Mouse (Mus musculus): ENCODE data around the gene Ube2n. TPM values are rescaled to one million over a fixed set of nuclear protein-coding genes. Genes with fewer than 3 reads are reported as not detected.

Ube2n gene
- polyA plus RNA-seq, 1 experiment from 2014 or later = 300 TPM

GRCm38 (mm10) chr10:95574994-95575393, 60.0 kb downstream of the Ube2n start:
- no peak overlapping the region for H3K9ac ChIP-seq
- H3K4me1 ChIP-seq = 0 out of 2 replicates have a peak, but pooled peaks cover 5% of the 10 kb centered on the region
- ATAC-seq (ENCODE audit: insufficient number of reproducible peaks, low FRiP score, low TSS enrichment, low read depth) = no peak
- no peaks in the 10 kb centered on the region for H3K27me3 ChIP-seq
- H3K27ac ChIP-seq (replicated peaks) = no peak overlapping the region
- H3K9me3 ChIP-seq (replicated peaks) = no peaks in the 10 kb centered on the region
- H3K36me3 ChIP-seq = no peaks in the 10 kb centered on the region
- H3K4me2 ChIP-seq (replicated peaks) = no peak overlapping the region
- 77% methylated on average over 4 of the region's 4 CpGs for WGBS
- no peak overlapping the region for H3K4me3 ChIP-seq (replicated peaks)

DNA sequence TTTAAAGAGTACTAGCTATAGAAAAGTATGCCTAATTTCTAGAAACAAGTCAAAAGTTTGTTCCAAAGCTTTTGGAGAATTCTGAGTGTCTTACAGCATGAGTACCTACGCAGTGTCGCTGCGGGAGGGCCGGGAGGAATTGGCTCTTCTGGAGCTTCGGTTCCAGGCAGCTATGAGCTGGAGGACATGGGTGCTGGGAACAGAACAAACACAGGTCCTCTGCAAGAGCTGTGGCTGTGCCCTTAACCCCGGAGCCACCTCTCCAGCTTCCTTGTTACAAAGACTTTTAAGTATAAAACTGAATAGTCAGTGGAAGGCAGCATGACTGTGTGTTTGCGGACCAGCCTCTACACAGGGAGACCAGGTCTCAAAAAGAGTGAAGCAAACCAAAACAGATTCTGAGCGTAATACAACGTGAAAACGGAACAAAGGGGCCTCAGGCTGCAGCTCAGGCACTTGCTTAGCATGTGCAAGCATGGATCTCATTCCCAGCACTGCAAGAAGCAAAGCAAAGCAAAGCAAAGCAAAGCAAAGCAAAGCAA, 61.0 kb downstream of the Ube2n start:
- no peak for ATAC-seq (ENCODE audit: insufficient number of reproducible peaks, low FRiP score, low TSS enrichment, low read depth)

DNA sequence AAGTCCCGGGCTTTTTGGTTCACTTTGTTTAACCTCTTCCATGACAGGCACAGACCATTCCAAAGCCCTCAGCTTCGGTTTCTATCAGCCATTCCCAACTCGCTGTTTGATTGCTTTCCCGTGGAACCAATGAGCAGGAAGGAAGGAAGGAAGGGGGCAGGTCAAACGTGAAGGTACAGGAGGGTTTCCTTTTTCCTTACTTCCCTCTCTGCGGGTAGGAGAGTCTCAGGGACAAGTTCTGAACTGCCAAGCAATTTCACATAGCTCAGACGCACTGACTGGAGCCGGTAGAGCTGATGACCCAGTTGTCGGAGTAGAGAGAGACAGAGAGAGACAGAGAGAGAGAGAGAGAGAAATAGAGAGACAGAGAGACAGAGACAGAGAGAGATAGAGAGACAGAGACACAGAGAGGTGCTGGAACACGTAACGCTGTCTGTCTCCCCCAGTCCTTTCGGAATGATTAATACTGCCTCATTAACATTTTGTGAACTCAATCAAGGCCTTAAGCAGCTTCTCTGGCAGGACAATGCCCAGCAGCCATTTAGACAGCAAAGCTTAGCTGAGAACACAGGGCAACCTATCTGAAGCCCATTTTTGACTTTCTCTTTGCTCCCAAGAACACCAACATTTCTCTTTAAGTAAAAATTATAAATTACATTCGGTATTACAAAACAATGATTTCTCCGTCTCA, 62.1 kb downstream of the Ube2n start:
- H3K36me3 ChIP-seq = no peaks in the 10 kb centered on the region
- no peaks in the 10 kb centered on the region for H3K9me3 ChIP-seq (replicated peaks)
- H3K4me3 ChIP-seq (replicated peaks) = no peak overlapping the region
- H3K9ac ChIP-seq = no peak overlapping the region
- no peak overlapping the region for H3K27ac ChIP-seq (replicated peaks)
- no peaks in the 10 kb centered on the region for H3K27me3 ChIP-seq
- 0 out of 2 replicates have a peak, but pooled peaks cover 5% of the 10 kb centered on the region for H3K4me1 ChIP-seq
- WGBS = 54% methylated on average over 14 of the region's 14 CpGs
- H3K4me2 ChIP-seq (replicated peaks) = no peak overlapping the region
- ATAC-seq (ENCODE audit: insufficient number of reproducible peaks, low FRiP score, low TSS enrichment, low read depth) = no peak

More for the DNA sequence above, 61.0 kb downstream of the Ube2n start:
- H3K4me1 ChIP-seq = 0 out of 2 replicates have a peak, but pooled peaks cover 5% of the 10 kb centered on the region
- H3K36me3 ChIP-seq = no peaks in the 10 kb centered on the region
- H3K4me2 ChIP-seq (replicated peaks) = no peak overlapping the region
- H3K9ac ChIP-seq = no peak overlapping the region
- H3K4me3 ChIP-seq (replicated peaks) = no peak overlapping the region
- H3K9me3 ChIP-seq (replicated peaks) = no peaks in the 10 kb centered on the region
- no peak overlapping the region for H3K27ac ChIP-seq (replicated peaks)
- 66% methylated on average over 10 of the region's 10 CpGs for WGBS
- no peaks in the 10 kb centered on the region for H3K27me3 ChIP-seq

- no peak overlapping the region for H3K4me2 ChIP-seq (replicated peaks)
- H3K36me3 ChIP-seq = no peaks in the 10 kb centered on the region
- 0 out of 2 replicates have a peak, but pooled peaks cover 5% of the 10 kb centered on the region for H3K4me1 ChIP-seq
- peak overlapping the region; percentile 58; the same call in 1 of the 2 replicates for H3K27ac ChIP-seq (replicated peaks)
- no peak for ATAC-seq (ENCODE audit: insufficient number of reproducible peaks, low FRiP score, low TSS enrichment, low read depth)
- H3K9ac ChIP-seq = no peak overlapping the region
- 31% methylated on average over 4 of the region's 4 CpGs for WGBS
- no peak overlapping the region for H3K4me3 ChIP-seq (replicated peaks)
- no peaks in the 10 kb centered on the region for H3K9me3 ChIP-seq (replicated peaks)
- H3K27me3 ChIP-seq = no peaks in the 10 kb centered on the region
Measured at GRCm38 (mm10) chr10:95577567-95577950, 62.6 kb downstream of the Ube2n start.

DNA sequence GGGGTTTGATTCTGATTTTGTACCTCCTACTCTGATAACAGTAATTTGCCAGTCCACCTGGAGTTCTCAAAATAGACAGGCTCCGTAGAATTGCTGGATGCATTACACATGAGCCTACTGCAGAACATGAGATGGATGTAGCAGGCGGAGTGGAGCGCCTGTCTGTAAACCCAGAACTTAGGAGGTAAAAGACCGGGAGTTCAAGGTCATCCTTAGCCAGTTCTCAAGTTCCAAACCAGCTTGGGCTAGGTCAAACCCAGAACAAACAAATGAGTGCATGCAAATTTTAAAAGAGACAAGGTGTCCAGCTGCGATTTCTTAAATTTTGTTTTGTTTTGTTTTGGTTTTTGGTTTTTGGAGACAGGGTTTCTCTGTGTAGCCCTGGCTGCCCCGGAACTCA, 70.6 kb downstream of the Ube2n start:
- Histone ChIP-seq H3K9me3 (replicated peaks) (no peaks in the 10 kb centered on the region), H3K36me3 (no peaks in the 10 kb centered on the region), H3K9ac (no peak overlapping the region), H3K27me3 (no peaks in the 10 kb centered on the region), H3K4me1 (no peaks in the 10 kb centered on the region), H3K27ac (replicated peaks) (no peak overlapping the region), H3K4me3 (replicated peaks) (no peak overlapping the region), H3K4me2 (replicated peaks) (no peak overlapping the region)
- ATAC-seq (ENCODE audit: insufficient number of reproducible peaks, low FRiP score, low TSS enrichment, low read depth) = no peak
- WGBS = 80% methylated on average over 6 of the region's 6 CpGs

GRCm38 (mm10) chr10:95587509-95588220, 72.7 kb downstream of the Ube2n start:
- H3K27ac ChIP-seq (replicated peaks) = no peak overlapping the region
- no peaks in the 10 kb centered on the region for H3K36me3 ChIP-seq
- H3K4me2 ChIP-seq (replicated peaks) = no peak overlapping the region
- no peak for ATAC-seq (ENCODE audit: insufficient number of reproducible peaks, low FRiP score, low TSS enrichment, low read depth)
- no peak overlapping the region for H3K9ac ChIP-seq
- no peaks in the 10 kb centered on the region for H3K27me3 ChIP-seq
- H3K4me3 ChIP-seq (replicated peaks) = no peak overlapping the region
- H3K9me3 ChIP-seq (replicated peaks) = no peaks in the 10 kb centered on the region
- H3K4me1 ChIP-seq = no peaks in the 10 kb centered on the region
- 46% methylated on average over 8 of the region's 8 CpGs for WGBS

DNA sequence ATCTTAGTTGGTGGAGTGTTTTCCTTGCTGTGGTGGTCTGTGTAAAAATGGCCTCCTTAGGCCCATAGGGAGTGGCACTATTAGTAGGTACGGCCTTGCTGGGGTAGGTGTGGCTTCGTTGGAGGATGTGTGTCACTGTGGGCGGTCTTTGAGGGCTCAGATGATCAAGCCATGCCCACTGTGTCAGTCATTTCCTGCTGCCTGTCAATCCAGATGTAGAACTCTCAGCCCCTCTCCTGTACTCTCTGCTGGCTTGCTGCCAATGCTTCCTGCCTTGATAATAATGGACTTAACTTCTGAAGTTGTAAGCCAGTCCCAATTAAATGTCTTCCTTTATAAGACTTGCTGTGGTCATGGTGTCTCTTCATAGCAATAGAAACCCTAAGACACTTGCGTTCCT, 74.3 kb downstream of the Ube2n start:
- H3K9ac ChIP-seq = no peak overlapping the region
- no peak for ATAC-seq (ENCODE audit: insufficient number of reproducible peaks, low FRiP score, low TSS enrichment, low read depth)
- no peaks in the 10 kb centered on the region for H3K36me3 ChIP-seq
- H3K27ac ChIP-seq (replicated peaks) = no peak overlapping the region
- H3K4me1 ChIP-seq = no peaks in the 10 kb centered on the region
- no peak overlapping the region for H3K4me3 ChIP-seq (replicated peaks)
- no peaks in the 10 kb centered on the region for H3K9me3 ChIP-seq (replicated peaks)
- H3K4me2 ChIP-seq (replicated peaks) = no peak overlapping the region
- WGBS = 92% methylated on average over 4 of the region's 4 CpGs
- H3K27me3 ChIP-seq = no peaks in the 10 kb centered on the region

GRCm38 (mm10) chr10:95590196-95590595, 75.3 kb downstream of the Ube2n start:
- H3K9me3 ChIP-seq (replicated peaks) = no peaks in the 10 kb centered on the region
- H3K27me3 ChIP-seq = no peaks in the 10 kb centered on the region
- H3K9ac ChIP-seq = no peak overlapping the region
- no peak overlapping the region for H3K4me3 ChIP-seq (replicated peaks)
- WGBS = 79% methylated on average over 6 of the region's 6 CpGs
- no peak overlapping the region for H3K4me2 ChIP-seq (replicated peaks)
- H3K36me3 ChIP-seq = no peaks in the 10 kb centered on the region
- no peak for ATAC-seq (ENCODE audit: insufficient number of reproducible peaks, low FRiP score, low TSS enrichment, low read depth)
- H3K4me1 ChIP-seq = no peaks in the 10 kb centered on the region
- no peak overlapping the region for H3K27ac ChIP-seq (replicated peaks)

GRCm38 (mm10) chr10:95591257-95591656, 76.3 kb downstream of the Ube2n start:
- Histone ChIP-seq H3K36me3 (no peaks in the 10 kb centered on the region), H3K4me1 (no peaks in the 10 kb centered on the region)

DNA sequence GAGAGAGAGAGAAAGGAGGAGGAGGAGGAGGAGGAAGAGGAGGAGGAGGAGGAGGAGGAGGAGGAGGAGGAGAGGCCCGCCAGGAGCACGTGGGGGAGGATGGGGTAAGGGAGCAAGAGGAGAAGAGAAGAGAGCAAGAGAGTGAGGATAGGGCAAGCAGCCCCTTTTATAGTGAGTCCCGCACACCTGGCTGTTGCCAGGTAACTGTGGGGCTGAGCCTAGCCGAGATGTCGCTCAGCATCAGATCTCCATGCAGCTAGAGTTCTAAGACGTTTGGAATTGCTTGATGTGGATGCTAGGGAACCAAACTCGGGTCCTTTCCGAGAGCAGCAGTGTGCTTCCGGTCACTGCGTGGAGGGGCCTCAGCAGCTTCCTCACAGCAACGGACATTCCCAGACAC, 79.5 kb downstream of the Ube2n start:
- Histone ChIP-seq H3K9me3 (replicated peaks) (no peaks in the 10 kb centered on the region), H3K9ac (no peak overlapping the region), H3K4me2 (replicated peaks) (no peak overlapping the region), H3K4me3 (replicated peaks) (no peak overlapping the region), H3K4me1 (no peaks in the 10 kb centered on the region), H3K36me3 (no peaks in the 10 kb centered on the region), H3K27me3 (no peaks in the 10 kb centered on the region), H3K27ac (replicated peaks) (no peak overlapping the region)
- ATAC-seq (ENCODE audit: insufficient number of reproducible peaks, low FRiP score, low TSS enrichment, low read depth) = no peak
- 51% methylated on average over 11 of the region's 11 CpGs for WGBS

More at GRCm38 (mm10) chr10:95591257-95591656, 76.3 kb downstream of the Ube2n start:
- Histone ChIP-seq H3K9ac (no peak overlapping the region), H3K9me3 (replicated peaks) (no peaks in the 10 kb centered on the region), H3K4me3 (replicated peaks) (no peak overlapping the region), H3K27ac (replicated peaks) (no peak overlapping the region), H3K27me3 (no peaks in the 10 kb centered on the region), H3K4me2 (replicated peaks) (no peak overlapping the region)
- no peak for ATAC-seq (ENCODE audit: insufficient number of reproducible peaks, low FRiP score, low TSS enrichment, low read depth)
- WGBS = 75% methylated on average over 4 of the region's 4 CpGs
